Mouse (Mus musculus): ENCODE measurements around the gene Nfkb2.

- TF ChIP-seq POLR2AphosphoS2 (IDR thresholded peaks at IDR 0.05; ENCODE audit: low read length) (no peak), ZNF384 (IDR thresholded peaks at IDR 0.05; ENCODE audit: low read depth, low read length) (no peak), POLR2A (IDR thresholded peaks at IDR 0.05; ENCODE audit: control insufficient read depth in 1 of 2, insufficient read depth in 1 of 2, low read depth in 1 of 2, low read length in 2 of 2, poor library complexity in 1 of 2) (no peak), CTCF (IDR thresholded peaks at IDR 0.05 in 2 of 3, conservative IDR thresholded peaks at IDR 0.05 in 1 of 3; ENCODE audit: control insufficient read depth in 1 of 3, insufficient read depth in 1 of 3, low read depth in 2 of 3, low read length in 3 of 3, poor library complexity in 1 of 3, severe bottlenecking in 1 of 3) (no peak), EP300 (IDR thresholded peaks at IDR 0.05; ENCODE audit: low read depth in 1 of 2, low read length in 2 of 2) (no peak), ZKSCAN1 (IDR thresholded peaks at IDR 0.05; ENCODE audit: low read depth, low read length) (no peak)
Observed at GRCm38 (mm10) chr19:46329031-46329641, 25.0 kb downstream of the Nfkb2 start.

Measured in MEL (cell line).